Mouse (Mus musculus): Measurements from ENCODE around the gene Cyth3. TPM values are rescaled to one million over a fixed set of nuclear protein-coding genes. Genes with fewer than 3 reads are reported as not detected.

Gene Cyth3
- total RNA-seq, 2 experiments from 2014 or later = 40.8 to 49.8 TPM

GRCm38 (mm10) chr5:143632674-143633557, 10.7 kb downstream of the Cyth3 start:
- DNase-seq (ENCODE audit: extremely low spot score in 1 of 2, low spot score in 1 of 2) = no peak

GRCm38 (mm10) chr5:143633558-143633871, 11.3 kb downstream of the Cyth3 start:
- no peak for DNase-seq (ENCODE audit: extremely low spot score in 1 of 2, low spot score in 1 of 2)

DNA sequence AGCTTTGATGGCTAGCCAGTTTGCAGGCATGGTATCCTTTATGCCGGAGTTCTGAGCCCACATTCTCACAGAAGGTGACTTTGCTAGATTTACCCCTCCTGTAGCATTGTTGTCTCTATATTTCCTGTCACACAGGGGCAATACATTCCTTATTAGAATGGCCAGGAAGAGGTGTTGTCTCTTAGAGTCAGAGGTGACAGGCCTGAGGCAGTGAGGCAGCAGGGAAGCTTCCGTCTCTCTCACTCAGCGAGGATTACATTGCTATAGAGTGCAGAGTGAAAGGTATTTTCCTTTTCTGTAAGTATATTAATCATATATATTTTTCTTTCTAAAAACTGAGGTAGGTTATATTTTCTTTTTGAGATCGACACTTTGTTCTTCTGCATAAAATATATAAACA, 11.6 kb downstream of the Cyth3 start:
- no peak for DNase-seq (ENCODE audit: extremely low spot score in 1 of 2, low spot score in 1 of 2)

- DNase-seq (ENCODE audit: extremely low spot score in 1 of 2, low spot score in 1 of 2) = no peak
Measured at GRCm38 (mm10) chr5:143634550-143635112, 12.4 kb downstream of the Cyth3 start.

GRCm38 (mm10) chr5:143635358-143635757, 13.1 kb downstream of the Cyth3 start:
- DNase-seq (ENCODE audit: extremely low spot score in 1 of 2, low spot score in 1 of 2) = no peak

DNA sequence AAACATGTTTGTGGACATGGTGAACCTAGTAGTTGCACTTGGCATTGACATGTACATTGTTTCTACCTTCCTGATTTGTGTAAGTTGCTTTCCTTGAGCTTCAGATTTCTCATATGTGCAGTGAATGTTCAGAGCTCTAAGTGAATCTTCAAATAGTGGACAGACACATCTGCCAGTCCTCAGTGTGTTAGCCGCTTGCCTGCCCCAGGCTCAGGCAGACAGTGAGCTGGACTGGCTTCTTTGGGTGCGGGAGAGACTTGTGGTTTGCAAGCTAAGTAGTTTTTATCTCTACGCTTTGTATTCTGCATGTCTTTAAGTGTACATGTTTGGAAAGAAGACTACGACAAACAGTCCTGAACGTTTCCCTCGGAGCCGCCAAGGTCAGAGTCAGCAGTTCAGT, 13.9 kb downstream of the Cyth3 start:
- DNase-seq (ENCODE audit: extremely low spot score in 1 of 2, low spot score in 1 of 2) = no peak

GRCm38 (mm10) chr5:143637832-143638420, 15.7 kb downstream of the Cyth3 start:
- DNase-seq (ENCODE audit: extremely low spot score in 1 of 2, low spot score in 1 of 2) = no peak

- DNase-seq (ENCODE audit: extremely low spot score in 1 of 2, low spot score in 1 of 2) = no peak
Measured at GRCm38 (mm10) chr5:143638516-143639270, 16.4 kb downstream of the Cyth3 start.

DNA sequence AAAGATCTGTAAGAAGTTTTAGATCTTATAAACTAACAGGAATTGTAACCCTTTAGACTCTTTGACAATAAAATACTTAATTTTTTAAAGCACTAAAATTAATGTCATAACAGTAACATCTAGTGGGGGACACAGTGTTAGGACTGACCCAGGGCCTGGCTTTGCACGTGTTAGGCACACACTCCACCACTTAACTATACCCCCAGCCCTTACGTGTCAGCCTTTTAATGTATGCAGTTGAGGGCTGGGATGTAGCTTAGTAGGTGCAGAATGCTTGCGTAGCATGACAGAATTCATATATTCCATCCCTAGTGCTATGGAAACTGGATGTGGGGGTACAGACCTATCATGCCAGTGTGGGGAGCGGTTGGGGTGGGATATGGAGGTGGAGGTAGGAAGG, 17.1 kb downstream of the Cyth3 start:
- DNase-seq (ENCODE audit: extremely low spot score in 1 of 2, low spot score in 1 of 2) = no peak

- no peak for DNase-seq (ENCODE audit: extremely low spot score in 1 of 2, low spot score in 1 of 2)
Measured at GRCm38 (mm10) chr5:143639810-143640209, 17.6 kb downstream of the Cyth3 start.

- no peak for DNase-seq (ENCODE audit: extremely low spot score in 1 of 2, low spot score in 1 of 2)
Measured at GRCm38 (mm10) chr5:143641503-143641902, 19.3 kb downstream of the Cyth3 start.

GRCm38 (mm10) chr5:143642262-143642831, 20.1 kb downstream of the Cyth3 start:
- DNase-seq (ENCODE audit: extremely low spot score in 1 of 2, low spot score in 1 of 2) = no peak

DNA sequence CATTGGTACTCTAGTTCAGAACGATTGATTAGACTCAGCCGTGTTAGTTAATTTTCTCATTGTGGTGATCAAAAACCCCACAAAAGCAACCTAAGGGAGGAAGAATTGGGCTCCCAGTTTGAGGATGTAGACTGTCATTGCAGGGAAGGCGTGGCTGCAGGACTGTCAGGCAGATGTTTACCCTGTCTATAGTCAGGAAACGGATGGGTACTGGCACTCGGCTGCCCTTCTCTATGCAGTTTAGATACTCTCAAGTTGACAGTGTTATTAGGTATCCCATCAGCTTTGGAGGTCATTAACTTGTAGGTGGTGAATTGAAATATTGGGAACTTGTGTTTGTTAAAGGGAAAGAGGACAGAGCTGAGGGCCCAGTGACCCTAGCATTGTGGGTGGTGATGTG, 23.7 kb downstream of the Cyth3 start:
- no peak for DNase-seq (ENCODE audit: extremely low spot score in 1 of 2, low spot score in 1 of 2)

GRCm38 (mm10) chr5:143647412-143647811, 25.2 kb downstream of the Cyth3 start:
- no peak for DNase-seq (ENCODE audit: extremely low spot score in 1 of 2, low spot score in 1 of 2)

DNA sequence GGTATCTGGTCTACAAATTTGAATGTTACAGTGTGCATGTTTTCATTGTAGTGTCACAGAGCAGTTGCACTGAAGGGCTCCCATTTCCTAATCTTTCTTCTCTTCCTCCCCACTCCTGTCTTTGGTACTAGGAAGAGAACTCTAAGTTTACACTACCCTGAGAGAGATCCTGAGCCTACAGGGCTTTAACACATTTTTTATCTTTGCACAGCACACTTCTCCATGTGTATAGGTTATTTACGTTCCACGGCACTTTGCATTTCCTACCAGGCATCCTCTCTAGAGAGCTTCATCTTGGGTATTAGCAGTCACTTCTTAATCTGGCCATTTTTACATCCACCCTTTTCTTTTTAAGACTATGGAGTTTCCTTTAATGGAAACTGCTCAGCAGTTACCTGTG, 25.8 kb downstream of the Cyth3 start:
- DNase-seq (ENCODE audit: extremely low spot score in 1 of 2, low spot score in 1 of 2) = no peak

GRCm38 (mm10) chr5:143649168-143649567, 26.9 kb downstream of the Cyth3 start:
- DNase-seq (ENCODE audit: extremely low spot score in 1 of 2, low spot score in 1 of 2) = no peak

DNA sequence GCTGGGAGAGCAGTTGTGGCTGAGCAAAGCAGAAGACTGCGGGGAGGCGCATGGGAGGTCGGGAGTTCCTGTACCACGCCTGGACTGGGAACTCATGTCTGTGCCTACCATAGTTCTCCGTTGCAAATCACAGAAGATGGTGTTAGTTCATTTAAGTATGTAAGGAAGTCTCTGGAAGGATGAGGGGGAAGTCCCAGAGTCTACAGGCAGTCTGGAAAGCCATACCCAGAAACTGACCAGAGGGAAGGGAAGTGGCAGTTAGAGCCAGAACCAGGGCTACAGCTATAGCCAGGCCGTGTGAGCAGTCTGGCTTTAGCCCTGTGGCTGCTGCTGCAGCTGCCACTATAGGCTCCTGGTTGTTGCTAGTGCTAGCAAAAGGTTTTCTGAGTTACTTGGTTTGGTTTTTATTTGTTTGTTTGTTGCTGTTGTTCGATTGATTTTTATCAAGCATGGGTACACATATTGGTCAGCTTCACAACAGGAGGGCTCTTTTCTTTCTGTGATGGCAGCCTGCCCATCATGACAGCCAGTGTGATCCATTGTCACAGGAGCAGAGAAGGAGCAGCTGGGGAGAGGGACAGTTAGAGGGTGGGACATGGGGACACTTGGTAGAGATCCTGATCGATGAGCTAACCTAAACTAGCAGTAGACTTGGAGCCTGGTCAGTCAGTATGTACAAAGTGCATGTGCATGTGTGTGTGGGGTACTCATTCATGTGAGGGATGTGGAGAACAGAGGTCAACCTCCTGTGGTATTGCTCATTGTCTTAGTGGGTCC, 29.8 kb downstream of the Cyth3 start:
- no peak for DNase-seq (ENCODE audit: extremely low spot score in 1 of 2, low spot score in 1 of 2)

DNA sequence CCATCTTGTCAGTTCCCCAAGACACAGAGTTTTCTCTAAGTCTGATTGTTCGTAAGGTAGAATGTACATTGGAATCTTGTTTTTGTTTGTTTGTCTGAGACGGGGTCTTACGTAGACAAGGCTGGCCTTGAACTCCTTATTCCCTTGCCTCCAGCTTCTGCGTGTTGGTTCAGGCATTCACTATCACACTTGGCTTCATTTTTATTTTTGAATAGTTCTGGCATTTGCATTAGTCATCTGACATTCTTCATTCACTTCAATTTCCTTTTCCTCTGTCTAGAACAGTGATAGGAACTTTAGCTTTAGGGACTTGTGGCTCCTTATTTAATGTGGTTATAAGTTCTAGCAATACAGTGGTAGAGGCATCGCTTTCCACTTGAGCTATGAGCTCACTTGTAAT, 31.2 kb downstream of the Cyth3 start:
- DNase-seq (ENCODE audit: extremely low spot score in 1 of 2, low spot score in 1 of 2) = no peak

- no peak for DNase-seq (ENCODE audit: extremely low spot score in 1 of 2, low spot score in 1 of 2)
Measured at GRCm38 (mm10) chr5:143654670-143655510, 32.6 kb downstream of the Cyth3 start.
